Mouse (Mus musculus) kidney, adult 2 months (tissue): ENCODE results near the gene Tnfsf9.

Source experiments
- CTCF ChIP-seq: fragments of 200-500 bp; conservative IDR thresholded peaks from 2 replicates; pipeline ENCODE4 v1.5.1; 2011; ENCODE audit warnings: low read depth, mild to moderate bottlenecking, control low read depth, low read length, moderate library complexity, mixed read lengths; ENCODE audit not compliant: insufficient read depth, insufficient read length
- POLR2A ChIP-seq: fragments of 200-500 bp; IDR thresholded peaks from one replicate; pipeline ENCODE4 v1.6.1; 2011; ENCODE audit warnings: low read depth, low read length, control low read depth

GRCm38 (mm10) chr17:57148343-57148742 lies 43.2 kb downstream of the Tnfsf9 start:
- TF ChIP-seq POLR2A = no peak
- TF ChIP-seq CTCF = no peak
